Mouse (Mus musculus) inflammation-experienced regulatory T-cells, adult 16 weeks (primary cell): ENCODE data around the gene Gm3264. TPM values are rescaled to one million over a fixed set of nuclear protein-coding genes. Genes with fewer than 3 reads are reported as not detected.

ENCODE experiments used
- polyA plus RNA-seq: library from polyadenylated mRNA; unstranded; fragments of 100-300 nt; shearing (Covaris generic); gene quantifications from one replicate; pipeline ENCODE4 v1.2.1, GENCODE M21; 2017

Gm3264 gene
- polyA plus RNA-seq: 2.8 TPM

DNA sequence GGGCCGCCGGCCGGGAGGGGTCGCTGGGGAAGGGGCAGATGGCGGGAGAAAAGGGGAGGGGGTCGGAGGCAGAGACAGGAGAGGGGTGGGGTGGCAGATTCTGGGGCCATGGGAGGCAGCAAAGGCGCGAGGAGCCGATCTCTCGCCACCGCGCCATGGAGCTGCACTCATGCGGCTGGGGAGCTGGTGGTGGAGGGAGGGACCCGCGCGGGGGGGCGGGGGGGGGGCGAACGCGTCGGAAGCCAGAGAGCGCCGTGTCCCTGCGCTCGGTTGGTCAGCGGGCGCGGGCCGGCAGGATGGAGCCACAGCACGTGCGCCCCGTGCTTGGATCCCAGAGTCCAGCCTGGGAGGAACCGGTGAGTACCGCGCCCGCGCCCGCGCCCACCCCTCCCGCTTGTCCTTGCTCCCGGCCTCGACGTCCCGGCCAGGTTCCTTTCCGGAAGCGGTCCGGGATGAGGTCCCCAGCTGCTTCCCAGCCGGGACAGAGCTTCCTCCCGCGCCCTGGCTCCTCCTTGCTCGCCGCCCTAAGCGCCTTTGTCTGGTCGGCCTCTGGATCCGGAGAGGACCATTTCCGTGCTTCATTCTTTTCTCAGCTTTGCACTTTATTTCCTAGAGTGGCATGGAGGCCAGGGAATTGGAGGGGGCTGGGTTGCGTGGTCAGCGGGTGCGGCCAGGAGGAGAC, at the start of gene Gm3264:
Gene Gm3264 (plus strand): TSS at position 278 of the 682 bp plus-strand sequence.

DNA sequence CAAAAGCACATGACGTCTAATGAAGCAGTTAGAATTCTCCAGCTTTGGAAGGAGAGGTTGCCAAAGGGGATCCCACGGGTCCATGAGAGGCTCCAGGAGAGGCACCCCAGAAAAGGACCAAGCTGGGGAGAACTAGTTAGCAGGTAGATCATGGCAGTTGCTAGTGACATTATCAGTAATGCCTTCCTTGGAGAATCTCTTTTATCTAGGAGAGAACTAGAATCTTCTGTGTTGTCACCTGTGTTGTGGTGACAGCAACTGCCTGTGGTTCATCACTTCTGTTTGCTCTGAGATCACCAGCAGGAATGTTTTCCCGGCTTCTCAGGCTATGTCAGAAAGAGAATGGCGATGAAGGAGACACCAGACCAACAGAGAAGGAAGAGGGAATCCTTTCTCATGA, 17.6 kb upstream of the Gm3264 start, which contains the start of gene Gm3269:
Gene Gm3269 (plus strand): TSS at position 301 of the 400 bp plus-strand sequence.

DNA sequence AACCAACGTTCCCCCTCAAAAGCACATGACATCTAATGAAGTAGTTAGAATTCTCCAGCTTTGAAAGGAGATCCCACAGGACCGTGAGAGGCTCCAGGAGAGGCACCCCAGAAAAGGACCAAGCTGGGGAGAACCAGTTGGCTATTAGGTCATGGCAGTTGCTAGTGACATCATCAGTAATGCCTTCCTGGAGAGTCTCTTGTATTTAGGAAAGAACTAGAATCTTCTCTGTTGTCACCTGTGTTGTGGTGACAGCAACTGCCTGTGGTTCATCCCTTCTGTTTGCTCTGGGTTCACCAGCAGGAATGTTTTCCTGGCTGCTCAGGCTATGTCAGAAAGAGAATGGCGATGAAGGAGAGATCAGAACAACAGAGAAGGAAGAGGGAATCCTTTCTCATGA, 36.7 kb downstream of the Gm3264 start, which contains the start of gene Gm3278:
Gene Gm3278 (plus strand): TSS at position 301 of the 400 bp plus-strand sequence.

Other genes with a start within 250 kb of the Gm3264 start
- not detected for gene Gm8159, start 223.2 kb upstream of the Gm3264 start, polyA plus RNA-seq
- gene Gm3239, start 191.4 kb upstream of the Gm3264 start, polyA plus RNA-seq: not detected
- gene Gm7876, start 146.3 kb upstream of the Gm3264 start, polyA plus RNA-seq: not detected
- gene Gm3252, start 128.8 kb upstream of the Gm3264 start, polyA plus RNA-seq: 9.1 TPM
- not detected for gene Gm9602, start 79.2 kb upstream of the Gm3264 start, polyA plus RNA-seq
- not detected for gene Gm3269, start 17.5 kb upstream of the Gm3264 start, polyA plus RNA-seq
- gene Gm3278, start 36.8 kb downstream of the Gm3264 start, polyA plus RNA-seq: not detected
- 0.44 TPM for gene Gm8297, start 128.4 kb downstream of the Gm3264 start, polyA plus RNA-seq
- not detected for gene Gm3298, start 160.3 kb downstream of the Gm3264 start, polyA plus RNA-seq
- gene 4930555G01Rik, start 195.1 kb downstream of the Gm3264 start, polyA plus RNA-seq: not detected
- 9.8 TPM for gene Gm8281, start 215.5 kb downstream of the Gm3264 start, polyA plus RNA-seq